Mouse (Mus musculus) cerebellum, postnatal 36 days (tissue): Measurements from ENCODE around the gene Tmem236.
"Not testable (repeated sequence)": the region's sequence is repeated elsewhere in the genome, so short reads cannot be mapped to it uniquely, and the experiment has no call there.

Experiments used
- DNase-seq, 2 experiments: peaks; one replicate each; pipeline ENCODE4 v3.0.0; 2021 to 2022; ENCODE audit warnings: mixed read lengths in 2 of 2

Tmem236 gene

GRCm38 (mm10) chr2:14192046-14192445 lies 17.7 kb downstream of the Tmem236 start:
- no peak for DNase-seq

- not testable (repeated sequence) for DNase-seq
Observed at GRCm38 (mm10) chr2:14198325-14198903, 24.1 kb downstream of the Tmem236 start.

DNA sequence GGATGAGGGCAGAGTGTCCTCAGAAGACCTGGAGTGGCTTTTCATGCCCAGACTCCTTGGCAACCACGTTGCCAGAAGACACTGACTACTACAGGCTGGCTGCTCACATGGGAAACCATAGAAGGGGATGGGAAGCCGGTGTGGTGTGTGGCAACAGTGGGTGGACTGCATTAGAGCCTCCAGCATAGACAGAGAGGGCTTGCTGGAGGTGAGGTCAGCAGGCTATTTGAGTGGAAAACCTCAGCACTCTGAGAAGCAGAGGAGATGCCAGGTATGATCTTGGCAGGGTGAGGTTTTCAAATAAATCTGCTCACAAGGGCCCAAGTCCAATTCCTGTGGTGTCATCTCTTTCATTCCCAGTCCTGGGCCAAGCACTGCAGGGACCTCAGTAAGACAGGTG lies 25.3 kb downstream of the Tmem236 start:
- peak; percentile 51 to 75 for DNase-seq

GRCm38 (mm10) chr2:14200879-14201445 lies 26.6 kb downstream of the Tmem236 start:
- not testable (repeated sequence) for DNase-seq

DNA sequence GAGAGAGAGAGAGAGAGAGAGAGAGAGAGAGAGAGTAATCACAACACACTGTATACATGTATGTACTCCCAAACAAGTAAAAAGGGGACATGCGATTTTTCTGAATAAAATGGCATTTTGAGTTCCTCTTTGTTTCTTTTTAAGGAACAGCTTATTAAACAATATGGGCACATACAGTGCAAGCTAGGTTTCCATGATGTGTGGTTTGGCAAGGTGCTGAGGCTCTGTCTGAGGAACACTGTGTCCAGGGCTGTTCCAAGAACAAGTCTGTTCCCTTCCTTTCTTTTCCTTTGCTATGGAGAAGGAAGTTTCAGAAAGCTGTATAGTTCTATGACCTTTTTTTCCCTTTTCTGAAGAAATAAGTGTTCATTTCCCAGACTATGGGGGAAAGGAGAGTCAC lies 30.0 kb downstream of the Tmem236 start:
- no peak for DNase-seq

GRCm38 (mm10) chr2:14206798-14207197 lies 32.5 kb downstream of the Tmem236 start:
- no peak for DNase-seq

GRCm38 (mm10) chr2:14210731-14211130 lies 36.4 kb downstream of the Tmem236 start:
- DNase-seq: no peak

GRCm38 (mm10) chr2:14211606-14212005 lies 37.3 kb downstream of the Tmem236 start:
- no peak for DNase-seq

DNA sequence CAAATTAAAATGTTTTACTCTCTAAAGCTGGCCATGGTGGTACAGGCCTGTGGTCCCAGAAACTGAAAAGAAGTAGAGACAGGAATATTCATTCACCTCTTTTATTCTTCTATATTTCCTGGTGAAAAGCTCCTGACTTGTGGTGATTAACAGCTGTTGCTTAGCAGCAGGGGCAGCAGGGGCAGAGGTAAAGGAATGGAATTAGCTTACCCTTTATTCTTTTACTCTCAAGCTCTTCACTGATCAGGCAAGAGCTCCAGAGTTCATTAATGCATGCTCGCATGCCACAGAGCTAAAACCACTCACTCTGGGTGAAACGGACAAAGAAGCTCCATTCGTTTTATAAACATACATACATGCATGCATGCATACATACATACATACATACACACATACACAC lies 40.4 kb downstream of the Tmem236 start:
- no peak for DNase-seq

- no peak for DNase-seq
Observed at GRCm38 (mm10) chr2:14216653-14217052, 42.3 kb downstream of the Tmem236 start.

- DNase-seq: no peak
Observed at GRCm38 (mm10) chr2:14218126-14218525, 43.8 kb downstream of the Tmem236 start.

DNA sequence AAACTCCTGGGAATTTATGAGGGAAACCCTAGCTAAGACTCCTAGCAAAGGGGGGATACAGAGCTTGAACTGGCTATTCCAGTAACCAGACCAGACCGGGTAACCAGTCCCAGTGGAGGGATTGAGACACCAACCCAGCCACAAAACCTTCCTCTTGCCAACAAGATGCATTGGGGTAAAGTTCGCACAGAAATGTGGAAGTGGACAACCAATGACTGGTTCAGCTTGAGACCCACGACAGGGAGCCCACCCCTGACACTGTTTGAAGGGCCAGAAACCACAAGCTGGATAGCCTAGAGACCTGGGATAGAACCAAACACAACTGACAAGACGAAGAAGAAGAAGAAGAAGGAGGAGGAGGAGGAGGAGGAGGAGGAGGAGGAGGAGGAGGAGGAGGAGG lies 50.1 kb downstream of the Tmem236 start:
- no peak for DNase-seq

- no peak for DNase-seq
Observed at GRCm38 (mm10) chr2:14228495-14228894, 54.2 kb downstream of the Tmem236 start.

GRCm38 (mm10) chr2:14229149-14229548 lies 54.8 kb downstream of the Tmem236 start, which contains the start of gene Mrc1:
TSS of gene Mrc1 (plus strand) at chr2:14229392.
- DNase-seq: no peak

- DNase-seq: no peak
Observed at GRCm38 (mm10) chr2:14229979-14230378, 55.7 kb downstream of the Tmem236 start.

DNA sequence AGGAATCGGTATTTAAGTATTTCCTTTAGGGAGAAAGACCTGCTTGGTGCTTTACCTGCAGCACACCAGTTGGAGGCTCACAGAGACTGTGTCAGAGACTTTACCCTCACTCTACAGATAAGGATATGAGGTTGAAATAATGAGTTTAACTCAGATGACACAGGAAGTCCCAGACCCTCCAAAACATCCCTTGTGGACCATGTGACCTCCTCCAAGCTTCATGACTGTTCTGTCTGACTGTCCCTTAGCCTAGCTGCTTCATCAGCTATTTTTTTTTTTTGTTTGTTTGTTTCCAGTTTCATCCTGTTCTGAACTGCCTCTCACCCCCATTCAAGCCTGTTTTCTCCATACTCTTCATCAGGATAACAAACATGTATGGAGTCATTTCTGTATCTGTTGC lies 58.6 kb downstream of the Tmem236 start:
- no peak for DNase-seq

DNA sequence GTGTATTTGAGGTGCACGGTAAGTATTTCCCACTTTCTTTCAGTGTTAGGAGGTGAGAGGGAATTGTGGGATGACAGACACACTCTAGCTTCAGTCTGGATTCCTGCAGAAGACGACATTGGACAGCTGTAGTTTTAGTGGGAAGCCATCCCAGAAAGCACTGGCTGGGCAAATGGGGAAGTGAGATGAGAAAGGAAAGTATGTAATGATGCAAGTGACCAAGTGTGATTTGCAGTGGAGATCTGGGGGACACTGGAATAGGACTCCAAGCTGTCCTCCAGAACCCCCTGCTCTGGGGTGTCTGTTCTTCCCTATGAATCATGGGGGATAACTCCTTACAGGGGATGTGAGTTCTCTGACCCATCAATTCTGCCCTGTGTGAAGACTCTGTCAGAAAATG lies 59.7 kb downstream of the Tmem236 start:
- no peak for DNase-seq

DNA sequence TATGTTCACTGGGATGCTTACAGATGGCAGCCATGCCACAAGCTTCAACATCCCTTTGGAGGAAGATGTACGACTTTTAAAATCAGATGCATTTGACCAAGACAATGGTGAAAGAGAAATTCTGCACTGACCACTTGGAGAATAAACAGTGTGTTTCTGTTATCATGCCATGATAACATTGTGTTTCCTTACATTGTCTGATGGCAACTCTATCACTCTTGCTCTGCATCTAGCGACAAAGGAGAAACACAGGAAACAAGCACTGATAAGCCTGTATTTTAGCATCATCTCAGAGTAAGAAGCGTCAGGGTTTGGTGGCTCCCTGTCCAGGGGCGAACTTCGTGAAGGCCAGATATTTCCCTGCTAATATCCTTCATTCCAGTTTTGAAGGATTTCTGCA lies 61.0 kb downstream of the Tmem236 start:
- DNase-seq: no peak

DNA sequence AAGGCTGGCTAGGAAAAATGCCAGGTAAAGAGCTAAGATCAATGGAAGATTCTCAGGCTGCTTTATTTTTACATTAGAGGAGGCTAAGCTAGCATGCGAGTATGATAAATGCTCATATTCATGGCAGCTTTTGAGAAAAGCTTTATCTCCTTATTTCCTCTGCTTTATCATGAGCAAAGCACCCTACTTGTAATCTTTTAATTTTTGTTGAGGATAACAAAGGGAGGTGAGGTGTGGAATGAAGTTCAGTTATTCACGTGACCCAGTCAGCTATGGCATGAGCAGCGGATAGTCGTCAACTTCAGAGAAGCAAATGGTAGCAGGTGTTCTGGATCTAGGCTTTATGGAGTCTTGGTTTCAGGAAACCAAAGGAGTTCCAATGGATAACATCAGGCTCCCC lies 62.6 kb downstream of the Tmem236 start:
- DNase-seq: no peak

GRCm38 (mm10) chr2:14237723-14238122 lies 63.4 kb downstream of the Tmem236 start:
- no peak for DNase-seq

DNA sequence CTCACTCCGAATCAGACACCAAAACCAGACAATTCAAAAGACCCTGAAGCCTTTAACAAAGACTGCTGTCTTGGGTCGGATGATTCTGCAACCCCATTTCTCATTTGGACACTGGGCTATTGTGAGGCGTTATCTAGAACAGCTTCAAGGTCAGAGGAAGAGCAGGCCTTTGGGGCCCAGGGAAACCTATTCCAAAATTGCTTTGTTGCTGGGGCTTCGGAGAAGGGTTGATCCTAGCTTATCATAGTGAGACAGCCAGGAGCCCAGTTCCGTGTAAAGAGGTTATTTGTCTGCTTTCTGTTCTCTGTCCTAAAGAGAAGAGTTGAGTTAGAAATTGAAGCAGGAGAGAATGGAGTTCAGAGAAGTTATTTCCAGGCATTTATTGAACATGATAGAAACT lies 64.8 kb downstream of the Tmem236 start:
- DNase-seq: no peak

DNA sequence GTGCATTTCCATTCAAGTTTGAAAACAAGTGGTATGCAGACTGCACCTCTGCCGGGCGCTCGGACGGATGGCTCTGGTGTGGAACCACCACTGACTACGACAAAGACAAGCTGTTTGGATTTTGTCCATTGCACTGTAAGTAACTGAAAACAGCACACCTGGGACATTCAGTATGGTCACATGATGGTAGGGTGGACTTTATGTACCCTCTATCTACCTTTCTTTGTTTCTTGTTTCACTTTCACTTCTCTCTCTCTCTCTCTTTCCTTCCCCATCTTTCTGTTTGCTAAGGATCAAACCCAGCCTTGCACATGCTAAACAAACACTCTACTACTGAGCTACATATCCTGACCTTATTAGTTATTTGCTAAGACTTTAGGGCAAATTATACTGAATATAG lies 69.8 kb downstream of the Tmem236 start:
- no peak for DNase-seq

DNA sequence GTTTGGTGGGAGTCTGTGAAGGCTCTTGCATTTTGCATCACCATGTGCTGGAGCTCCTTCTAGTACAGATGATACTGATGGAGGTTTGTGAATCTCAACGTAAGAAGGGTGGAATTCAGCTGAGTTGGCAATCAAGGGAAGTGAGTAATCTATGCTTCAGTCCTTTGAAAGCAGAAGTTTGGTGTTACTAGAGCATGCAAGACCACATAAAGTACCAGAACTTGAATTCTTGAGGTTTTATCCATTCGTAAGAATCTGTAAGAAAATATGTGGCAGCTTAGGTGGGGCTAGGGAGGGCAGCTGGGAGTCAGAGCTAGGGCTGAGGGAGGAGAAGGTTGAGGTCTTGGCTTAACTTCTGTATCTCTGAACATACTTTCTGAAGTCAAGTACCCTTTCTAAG lies 70.3 kb downstream of the Tmem236 start:
- DNase-seq: no peak

- DNase-seq: no peak
Observed at GRCm38 (mm10) chr2:14249839-14250564, 75.7 kb downstream of the Tmem236 start.
